Mouse (Mus musculus) megakaryocyte, adult 5-6 weeks (primary cell): ENCODE results near the gene 4933434E20Rik. TPM values are rescaled to one million over a fixed set of nuclear protein-coding genes. Genes with fewer than 3 reads are reported as not detected.

Source experiments
- total RNA-seq, 2 experiments: library from RNA; stranded (forward) in 1 of 2; stranded (reverse) in 1 of 2; fragments of 153-499, 151-499 nt in 1 of 2; fragments of 221-1000, 200-1000 nt in 1 of 2; gene quantifications; 2 replicates each; pipeline versions ENCODE4 v1.2.3 to v1.2.4; 2015 to 2017

Gene 4933434E20Rik
- total RNA-seq, 2 experiments from 2014 or later = 39.0 to 46.7 TPM

Other genes starting within 250 kb of the 4933434E20Rik start
- not detected in 2 replicates for gene She, start 220.3 kb upstream of the 4933434E20Rik start, total RNA-seq (2015)
- gene She, start 220.3 kb upstream of the 4933434E20Rik start, total RNA-seq (2017) = not detected in 2 replicates
- 147 and 166 TPM in 2 replicates for gene Il6ra, start 138.4 kb upstream of the 4933434E20Rik start, total RNA-seq (2015)
- gene Il6ra, start 138.4 kb upstream of the 4933434E20Rik start, total RNA-seq (2017) = 63.8 and 71.2 TPM in 2 replicates
- 11.6 and 17.5 TPM in 2 replicates for gene Atp8b2, start 88.1 kb upstream of the 4933434E20Rik start, total RNA-seq (2015)
- 37.2 and 37.3 TPM in 2 replicates for gene Atp8b2, start 88.1 kb upstream of the 4933434E20Rik start, total RNA-seq (2017)
- gene Hax1, start 52.9 kb upstream of the 4933434E20Rik start, total RNA-seq (2015) = 97.5 and 114 TPM in 2 replicates
- 48.8 and 50.8 TPM in 2 replicates for gene Hax1, start 52.9 kb upstream of the 4933434E20Rik start, total RNA-seq (2017)
- 134 and 144 TPM in 2 replicates for gene Ubap2l, start 992 bp downstream of the 4933434E20Rik start, total RNA-seq (2015)
- gene Ubap2l, start 992 bp downstream of the 4933434E20Rik start, total RNA-seq (2017) = 99.6 and 101 TPM in 2 replicates
- gene Tpm3, start 21.0 kb downstream of the 4933434E20Rik start, total RNA-seq (2015) = 637 and 647 TPM in 2 replicates
- gene Tpm3, start 21.0 kb downstream of the 4933434E20Rik start, total RNA-seq (2017) = 1,137 and 1,174 TPM in 2 replicates
- gene Nup210l, start 52.5 kb downstream of the 4933434E20Rik start, total RNA-seq (2015) = 0.93 and 1.3 TPM in 2 replicates
- gene Nup210l, start 52.5 kb downstream of the 4933434E20Rik start, total RNA-seq (2017) = 0.55 and 0.89 TPM in 2 replicates
- gene Rps27, start 162.0 kb downstream of the 4933434E20Rik start, total RNA-seq (2015) = 2,783 and 3,111 TPM in 2 replicates
- 4,808 and 5,330 TPM in 2 replicates for gene Rps27, start 162.0 kb downstream of the 4933434E20Rik start, total RNA-seq (2017)
- gene Rab13, start 162.1 kb downstream of the 4933434E20Rik start, total RNA-seq (2015) = 0.47 and 0.78 TPM in 2 replicates
- gene Rab13, start 162.1 kb downstream of the 4933434E20Rik start, total RNA-seq (2017) = 2.3 and 2.6 TPM in 2 replicates
- gene Jtb, start 180.0 kb downstream of the 4933434E20Rik start, total RNA-seq (2015) = 81.2 and 84.5 TPM in 2 replicates
- 32.8 and 37.5 TPM in 2 replicates for gene Jtb, start 180.0 kb downstream of the 4933434E20Rik start, total RNA-seq (2017)
- gene Creb3l4, start 191.9 kb downstream of the 4933434E20Rik start, total RNA-seq (2015) = 0.67 TPM in 1 of 2 replicates, not detected in the other
- 0.37 TPM in 1 of 2 replicates, not detected in the other for gene Creb3l4, start 191.9 kb downstream of the 4933434E20Rik start, total RNA-seq (2017)
- gene Slc39a1, start 196.5 kb downstream of the 4933434E20Rik start, total RNA-seq (2015) = 20.9 and 23.7 TPM in 2 replicates
- 38.3 and 44.1 TPM in 2 replicates for gene Slc39a1, start 196.5 kb downstream of the 4933434E20Rik start, total RNA-seq (2017)
- gene Crtc2, start 202.5 kb downstream of the 4933434E20Rik start, total RNA-seq (2015) = 48.1 and 49.5 TPM in 2 replicates
- gene Crtc2, start 202.5 kb downstream of the 4933434E20Rik start, total RNA-seq (2017) = 11.3 and 19.4 TPM in 2 replicates
- gene Dennd4b, start 213.5 kb downstream of the 4933434E20Rik start, total RNA-seq (2015) = 30.8 and 38.1 TPM in 2 replicates
- 20.0 and 21.2 TPM in 2 replicates for gene Dennd4b, start 213.5 kb downstream of the 4933434E20Rik start, total RNA-seq (2017)
- gene Gatad2b, start 241.5 kb downstream of the 4933434E20Rik start, total RNA-seq (2015) = 91.6 and 110 TPM in 2 replicates
- gene Gatad2b, start 241.5 kb downstream of the 4933434E20Rik start, total RNA-seq (2017) = 25.3 and 33.5 TPM in 2 replicates